Mouse (Mus musculus) gonadal fat pad, adult 2 months (tissue): ENCODE measurements around the gene Nsun4. TPM values are rescaled to one million over a fixed set of nuclear protein-coding genes. Genes with fewer than 3 reads are reported as not detected.

Source experiments
- DNase-seq: peaks from one replicate; pipeline ENCODE4 v3.0.0-alpha.2; 2012; ENCODE audit warnings: low read depth
- polyA plus RNA-seq: library from polyadenylated mRNA; depleted of rRNA; stranded (reverse); fragments of >200 nt; gene quantifications from 2 replicates; pipeline ENCODE4 v1.2.3, GENCODE M21; 2012; rRNA removed

Nsun4 gene
- polyA plus RNA-seq, 1 experiment, result 9.7 TPM

DNA sequence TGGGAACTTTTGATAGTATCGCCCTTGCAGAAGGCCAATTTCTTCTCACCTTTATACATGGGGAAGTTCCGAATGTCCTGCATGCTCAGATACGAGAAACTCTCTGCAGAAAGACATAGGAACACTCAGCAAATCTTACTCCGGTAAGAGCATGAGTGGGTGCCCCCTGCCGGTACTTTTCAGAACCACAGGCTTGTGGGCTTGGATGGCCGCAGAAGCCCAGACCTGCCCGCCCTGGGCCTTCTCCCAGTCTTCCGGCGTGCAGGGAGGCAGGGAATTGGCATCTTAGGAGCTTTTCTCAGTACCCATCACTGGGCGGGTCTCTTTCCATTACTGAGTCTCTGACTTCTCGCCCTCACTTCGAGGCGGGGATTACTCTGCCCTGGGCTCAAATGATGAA is 69.6 kb downstream of the Nsun4 start:
- no peak for DNase-seq

Other genes starting within 250 kb of the Nsun4 start
- gene Mob3c, start 225.8 kb downstream of the Nsun4 start, polyA plus RNA-seq, result 21.6 and 25.4 TPM in 2 replicates
- 41.0 and 49.9 TPM in 2 replicates for gene Mknk1, start 214.7 kb downstream of the Nsun4 start, polyA plus RNA-seq
- not detected in 2 replicates for gene Kncn, start 169.5 kb downstream of the Nsun4 start, polyA plus RNA-seq
- 0.31 and 0.85 TPM in 2 replicates for gene 6430628N08Rik, start 163.2 kb downstream of the Nsun4 start, polyA plus RNA-seq
- gene Dmbx1, start 114.0 kb downstream of the Nsun4 start, polyA plus RNA-seq, result 0.03 TPM in 1 of 2 replicates, not detected in the other
- gene Faah, start 36.0 kb downstream of the Nsun4 start, polyA plus RNA-seq, result 36.0 and 47.0 TPM in 2 replicates
- gene Uqcrh, start 21.2 kb upstream of the Nsun4 start, polyA plus RNA-seq, result 166 and 185 TPM in 2 replicates
- 71.5 and 83.8 TPM in 2 replicates for gene Lrrc41, start 21.4 kb upstream of the Nsun4 start, polyA plus RNA-seq
- 0.74 and 0.82 TPM in 2 replicates for gene Rad54l, start 69.8 kb upstream of the Nsun4 start, polyA plus RNA-seq
- 55.1 and 56.5 TPM in 2 replicates for gene Pomgnt1, start 70.0 kb upstream of the Nsun4 start, polyA plus RNA-seq
- 3.0 and 4.2 TPM in 2 replicates for gene Lurap1, start 97.5 kb upstream of the Nsun4 start, polyA plus RNA-seq
- 24.4 and 52.5 TPM in 2 replicates for gene Tspan1, start 113.7 kb upstream of the Nsun4 start, polyA plus RNA-seq
- 5.0 and 5.6 TPM in 2 replicates for gene 1700042G07Rik, start 119.5 kb upstream of the Nsun4 start, polyA plus RNA-seq
- gene Gm49337, start 119.5 kb upstream of the Nsun4 start, polyA plus RNA-seq, result not detected in 2 replicates
- 28.4 and 32.6 TPM in 2 replicates for gene Pik3r3, start 167.7 kb upstream of the Nsun4 start, polyA plus RNA-seq